Mouse (Mus musculus): Measurements from ENCODE around the gene Gm27021. TPM values are rescaled to one million over a fixed set of nuclear protein-coding genes. Genes with fewer than 3 reads are reported as not detected.
A peak's percentile ranks its signal among the peaks of the same experiment; 100 is the strongest.

Gm27021 gene
- polyA plus RNA-seq, 1 experiment from 2014 or later: 2.1 TPM

DNA sequence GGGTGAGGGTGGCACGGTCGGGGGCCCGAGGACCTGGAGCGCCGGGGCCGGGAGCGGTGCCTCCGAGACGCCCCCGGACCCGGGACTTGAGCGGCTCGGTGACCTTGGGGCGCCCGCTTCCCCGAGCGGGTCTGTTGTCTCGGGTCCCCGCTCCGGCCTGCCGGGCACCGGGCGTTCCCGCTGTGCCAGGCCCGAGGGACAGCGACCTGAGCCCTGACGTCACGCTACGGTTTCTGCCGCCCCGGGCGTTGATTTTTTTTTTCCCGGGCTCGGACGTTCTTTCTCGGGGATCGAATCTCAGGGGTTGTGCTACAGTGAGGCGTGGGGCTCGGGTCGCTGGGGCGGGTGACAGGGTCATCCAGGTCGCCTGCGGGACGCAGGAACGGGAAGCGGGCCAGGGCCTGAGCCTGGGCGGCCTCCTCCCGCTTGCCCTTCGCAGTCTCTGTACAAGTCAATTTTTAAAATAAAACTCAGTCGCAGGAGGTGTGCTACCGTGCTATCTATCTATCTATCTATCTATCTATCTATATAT is 561 bp upstream of the Gm27021 start, which contains the start of gene Emc8:
Gene Emc8, minus strand, starts transcription at position 200 of the 532 bp plus-strand sequence.
- WGBS: under 1% methylated on average over 51 of the region's 51 CpGs
- H3K4me3 ChIP-seq: peak within 1 kb of the TSS; percentile 99
- H3K27me3 ChIP-seq: no peaks in the 10 kb centered on the region
- peak within 1 kb of the TSS; percentile 93 for H3K27ac ChIP-seq
- H3K9ac ChIP-seq: peak within 1 kb of the TSS; percentile 98
- ATAC-seq (replicated peaks; ENCODE audit: insufficient number of reproducible peaks, insufficient read depth, low FRiP score, low read depth): peak; percentile 51
- peaks cover 37% of the 10 kb centered on the region for H3K36me3 ChIP-seq
- peak within 1 kb of the TSS; percentile 80 for H3K4me2 ChIP-seq
- H3K9me3 ChIP-seq (replicated peaks): no peaks in the 10 kb centered on the region
- H3K4me1 ChIP-seq (replicated peaks): peaks cover 51% of the 10 kb centered on the region

DNA sequence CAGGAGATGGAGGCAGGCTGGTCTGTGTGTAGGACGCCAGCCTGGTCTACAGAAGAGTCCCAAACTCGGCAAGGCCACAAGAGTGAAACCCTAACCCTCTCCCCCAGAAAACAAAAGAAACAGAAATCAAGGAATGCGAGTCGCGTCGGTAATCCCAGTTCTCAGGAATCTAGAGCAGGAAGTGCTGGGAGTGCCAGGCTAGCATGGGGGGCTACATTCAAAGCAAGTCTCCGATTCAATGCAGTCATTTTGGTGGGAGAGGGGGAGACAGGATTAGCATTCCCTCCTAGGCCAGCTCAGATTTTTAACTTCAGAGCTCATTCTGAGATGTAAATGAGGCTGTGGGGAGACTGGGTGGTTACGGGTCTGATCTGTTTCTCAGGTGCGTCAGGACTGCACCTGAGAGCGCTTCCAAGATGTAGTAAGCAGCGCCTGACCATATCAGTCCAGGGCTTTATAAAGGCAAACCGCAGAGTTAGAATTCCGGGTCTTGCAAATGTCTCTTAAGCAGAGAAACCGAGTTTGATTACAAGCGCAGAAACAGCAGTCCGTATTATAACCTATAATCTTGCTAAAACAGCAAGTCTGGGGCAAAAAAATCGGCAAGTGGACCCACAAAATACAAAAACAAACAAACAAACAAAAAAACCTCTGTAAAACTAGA is 940 bp downstream of the Gm27021 start:
- Histone ChIP-seq H3K9me3 (replicated peaks) (no peaks in the 10 kb centered on the region), H3K36me3 (peaks cover 22% of the 10 kb centered on the region), H3K9ac (peak overlapping the region; percentile 98), H3K4me1 (replicated peaks) (peaks cover 51% of the 10 kb centered on the region), H3K4me3 (peak overlapping the region; percentile 99), H3K4me2 (peak overlapping the region; percentile 80), H3K27ac (peak overlapping the region; percentile 88; the same call in 1 of the 2 replicates), H3K27me3 (no peaks in the 10 kb centered on the region)
- ATAC-seq (replicated peaks; ENCODE audit: insufficient number of reproducible peaks, insufficient read depth, low FRiP score, low read depth): no peak
- 4% methylated on average over 17 of the region's 17 CpGs for WGBS

DNA sequence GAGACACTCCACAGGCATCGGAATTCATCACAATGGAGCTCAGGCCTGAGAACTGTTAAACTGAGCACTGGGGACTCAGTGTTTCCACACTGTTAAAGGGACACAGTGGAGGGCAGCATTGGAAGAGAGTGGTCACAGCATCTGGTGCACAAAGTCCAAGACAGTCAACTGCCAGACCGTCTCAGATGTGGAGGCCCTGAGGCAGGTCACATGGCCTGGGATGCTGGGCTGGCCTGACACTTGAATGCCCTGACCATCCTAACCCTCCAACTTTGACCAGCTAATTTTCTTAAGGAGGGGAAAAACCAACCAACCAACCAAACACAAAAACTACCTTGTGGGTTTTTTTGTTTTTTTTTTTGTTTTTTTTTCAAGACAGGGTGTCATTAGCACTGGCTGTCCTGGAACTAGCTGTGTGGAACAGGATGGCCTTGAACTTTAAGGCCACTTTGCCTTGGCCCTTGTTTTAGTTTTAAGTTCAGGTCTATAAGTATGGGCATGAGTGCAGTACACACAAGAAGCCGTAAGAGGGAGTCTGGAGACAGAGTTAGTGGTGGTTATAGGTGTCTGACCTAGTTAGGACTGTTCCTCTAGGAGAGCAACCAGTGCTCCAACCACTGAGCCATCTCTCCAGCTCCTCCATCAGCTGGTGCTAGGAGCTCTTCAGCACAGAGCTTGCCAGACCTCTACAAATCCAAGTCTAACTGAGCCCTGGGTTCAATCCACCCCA is 2.0 kb downstream of the Gm27021 start:
- H3K27me3 ChIP-seq: no peaks in the 10 kb centered on the region
- H3K9me3 ChIP-seq (replicated peaks): no peaks in the 10 kb centered on the region
- peaks cover 12% of the 10 kb centered on the region for H3K36me3 ChIP-seq
- H3K4me2 ChIP-seq: peak overlapping the region; percentile 80
- no peak for ATAC-seq (replicated peaks; ENCODE audit: insufficient number of reproducible peaks, insufficient read depth, low FRiP score, low read depth)
- H3K27ac ChIP-seq: no peak overlapping the region
- H3K9ac ChIP-seq: peak overlapping the region; percentile 98; the same call in 1 of the 2 replicates
- peak overlapping the region; percentile 99; the same call in 1 of the 2 replicates for H3K4me3 ChIP-seq
- peaks cover 48% of the 10 kb centered on the region for H3K4me1 ChIP-seq (replicated peaks)
- WGBS: 70% methylated on average over 3 of the region's 3 CpGs

DNA sequence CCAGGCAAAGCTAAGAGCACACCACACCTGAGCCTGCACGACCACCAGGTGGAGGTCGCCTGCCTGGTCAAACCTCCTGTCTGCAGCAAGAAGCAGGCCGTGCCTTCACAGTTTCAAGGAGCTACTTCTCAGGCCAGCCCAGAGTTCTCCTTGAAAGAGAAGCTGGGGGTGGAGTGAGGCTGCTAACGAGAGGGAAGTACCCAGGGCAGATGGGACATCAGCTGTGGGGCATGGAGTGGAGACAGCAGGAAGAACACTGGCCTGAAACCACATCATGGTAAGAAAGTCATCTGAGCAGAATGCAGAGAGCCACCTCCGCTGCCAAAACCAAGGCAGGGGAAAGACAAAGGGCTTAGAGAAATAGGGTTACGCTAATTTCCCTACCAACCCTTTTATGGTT is 3.3 kb downstream of the Gm27021 start:
- no peak for ATAC-seq (replicated peaks; ENCODE audit: insufficient number of reproducible peaks, insufficient read depth, low FRiP score, low read depth)

DNA sequence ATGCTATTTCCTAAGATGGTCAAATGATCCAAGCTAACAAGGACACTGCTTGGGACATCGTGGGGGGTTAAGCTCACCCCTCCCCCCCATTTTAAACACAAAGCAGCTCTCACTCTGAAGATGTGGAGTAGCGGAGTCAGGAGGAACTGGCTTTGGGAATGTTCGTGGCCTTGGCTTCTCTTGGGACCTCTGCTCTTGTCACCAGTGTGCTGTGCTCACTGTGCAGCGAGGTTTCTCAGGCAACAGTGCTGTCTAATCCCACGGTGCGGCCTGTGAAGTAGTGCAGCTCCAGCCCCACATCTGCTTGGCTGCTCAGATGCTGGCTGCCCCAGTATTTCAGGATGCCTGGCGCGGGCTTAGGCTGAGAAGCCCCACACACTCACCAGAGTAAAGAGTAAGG is 10.5 kb downstream of the Gm27021 start:
- Histone ChIP-seq H3K27ac (no peak overlapping the region), H3K36me3 (peaks cover 27% of the 10 kb centered on the region), H3K4me1 (replicated peaks) (no peaks in the 10 kb centered on the region), H3K9me3 (replicated peaks) (no peaks in the 10 kb centered on the region), H3K4me2 (no peak overlapping the region), H3K4me3 (no peak overlapping the region), H3K9ac (no peak overlapping the region), H3K27me3 (no peaks in the 10 kb centered on the region)
- no peak for ATAC-seq (replicated peaks; ENCODE audit: insufficient number of reproducible peaks, insufficient read depth, low FRiP score, low read depth)
- 88% methylated on average over 8 of the region's 8 CpGs for WGBS

More for the DNA sequence above, 3.3 kb downstream of the Gm27021 start:
- Histone ChIP-seq H3K27me3 (no peaks in the 10 kb centered on the region), H3K27ac (no peak overlapping the region), H3K4me2 (no peak overlapping the region), H3K36me3 (no peaks in the 10 kb centered on the region), H3K4me1 (replicated peaks) (peaks cover 36% of the 10 kb centered on the region), H3K4me3 (no peak overlapping the region), H3K9me3 (replicated peaks) (no peaks in the 10 kb centered on the region), H3K9ac (no peak overlapping the region)
- 77% methylated on average over 6 of the region's 6 CpGs for WGBS

DNA sequence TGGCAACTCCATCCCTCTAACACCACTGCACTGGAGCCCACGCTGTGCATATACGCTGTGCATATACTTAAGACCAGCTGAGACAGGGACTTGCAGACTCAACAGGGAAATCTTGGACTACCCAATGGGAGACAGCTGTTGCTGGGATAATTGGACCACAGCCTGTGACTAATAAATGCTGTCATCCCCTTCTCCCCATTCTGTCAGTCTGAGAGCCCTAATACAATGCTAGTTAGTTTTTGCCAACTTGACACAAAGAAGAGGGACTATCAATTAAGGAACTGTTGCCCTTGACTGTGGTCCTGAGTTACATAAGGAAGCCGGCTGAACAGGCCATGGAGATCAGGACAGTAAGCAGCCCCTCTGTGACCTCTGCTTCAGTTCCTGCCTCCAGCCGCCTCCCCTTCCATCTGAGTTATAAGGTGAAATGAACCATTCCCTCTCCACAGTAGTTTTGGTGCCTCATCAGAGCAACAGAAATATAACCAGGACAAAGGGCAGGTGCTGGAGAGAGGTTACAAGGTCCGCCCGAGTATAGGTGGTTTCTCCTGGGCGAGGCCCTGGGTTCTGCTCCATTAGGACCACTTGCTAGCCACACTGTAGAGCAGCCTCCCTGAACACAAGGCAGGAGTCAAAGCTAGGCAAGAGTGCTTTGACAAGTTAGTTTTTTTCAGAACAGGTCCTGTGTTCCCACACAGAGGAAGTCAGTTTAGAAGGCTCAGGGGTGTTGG is 11.4 kb downstream of the Gm27021 start:
- H3K9me3 ChIP-seq (replicated peaks): no peaks in the 10 kb centered on the region
- no peak overlapping the region for H3K9ac ChIP-seq
- no peaks in the 10 kb centered on the region for H3K4me1 ChIP-seq (replicated peaks)
- H3K4me2 ChIP-seq: no peak overlapping the region
- H3K4me3 ChIP-seq: no peak overlapping the region
- WGBS: 90% methylated on average over 7 of the region's 7 CpGs
- no peak for ATAC-seq (replicated peaks; ENCODE audit: insufficient number of reproducible peaks, insufficient read depth, low FRiP score, low read depth)
- H3K36me3 ChIP-seq: peaks cover 27% of the 10 kb centered on the region
- no peak overlapping the region for H3K27ac ChIP-seq
- H3K27me3 ChIP-seq: no peaks in the 10 kb centered on the region

DNA sequence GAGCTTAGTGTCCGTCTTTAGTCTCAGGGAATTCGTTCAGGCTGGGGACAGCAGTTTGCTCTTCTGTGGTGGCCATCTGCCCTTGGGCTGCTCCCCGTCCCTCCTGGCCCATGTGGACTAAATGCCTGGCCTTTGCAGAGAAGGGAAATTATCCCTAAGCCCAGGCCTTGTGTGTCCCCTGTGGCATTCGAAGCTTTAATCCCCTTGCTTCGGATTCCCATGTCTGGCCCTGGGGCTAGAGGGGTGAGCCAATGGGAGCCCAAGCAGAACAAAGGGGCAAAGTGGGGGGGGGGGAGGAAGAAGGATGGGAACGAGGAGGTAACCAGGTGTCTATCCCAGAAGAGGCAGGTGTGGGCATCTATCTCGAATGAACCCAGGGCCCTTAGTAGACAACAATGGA is 20.3 kb downstream of the Gm27021 start, which contains the start of gene 1190005I06Rik:
Gene 1190005I06Rik, minus strand, starts transcription at position 101 of the 400 bp plus-strand sequence.
- Histone ChIP-seq H3K9me3 (replicated peaks) (no peaks in the 10 kb centered on the region), H3K4me1 (replicated peaks) (peaks cover 16% of the 10 kb centered on the region), H3K27me3 (no peaks in the 10 kb centered on the region), H3K36me3 (no peaks in the 10 kb centered on the region), H3K4me3 (no peak within 1 kb of the TSS), H3K9ac (no peak within 1 kb of the TSS), H3K27ac (no peak within 1 kb of the TSS), H3K4me2 (no peak within 1 kb of the TSS)
- no peak for ATAC-seq (replicated peaks; ENCODE audit: insufficient number of reproducible peaks, insufficient read depth, low FRiP score, low read depth)
- 59% methylated on average over 7 of the region's 7 CpGs for WGBS

DNA sequence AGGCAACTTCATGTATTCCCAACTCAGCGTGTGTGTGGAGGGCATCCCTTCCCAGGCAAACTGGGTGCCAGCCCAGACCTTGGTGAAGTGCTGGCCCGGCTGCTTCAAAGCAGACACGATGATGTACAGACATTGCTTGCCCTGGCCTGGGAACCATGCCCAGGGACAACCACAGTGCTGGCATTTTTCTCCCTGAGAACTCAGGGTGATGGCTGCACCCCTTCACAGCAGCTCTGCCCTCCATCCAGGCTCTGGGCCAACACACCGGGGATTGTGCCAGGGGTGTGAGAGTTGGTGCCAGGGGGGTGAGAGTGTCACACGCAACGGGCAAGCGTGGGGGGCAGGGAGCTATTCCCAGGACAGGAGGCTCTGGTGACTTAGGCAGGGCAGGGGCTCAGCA is 23.2 kb downstream of the Gm27021 start:
- no peaks in the 10 kb centered on the region for H3K9me3 ChIP-seq (replicated peaks)
- 47% methylated on average over 7 of the region's 7 CpGs for WGBS
- H3K4me2 ChIP-seq: no peak overlapping the region
- no peaks in the 10 kb centered on the region for H3K27me3 ChIP-seq
- no peak overlapping the region for H3K9ac ChIP-seq
- H3K4me1 ChIP-seq (replicated peaks): peaks cover 12% of the 10 kb centered on the region
- H3K4me3 ChIP-seq: no peak overlapping the region
- ATAC-seq (replicated peaks; ENCODE audit: insufficient number of reproducible peaks, insufficient read depth, low FRiP score, low read depth): peak; percentile 78
- H3K27ac ChIP-seq: peak overlapping the region; percentile 63
- H3K36me3 ChIP-seq: no peaks in the 10 kb centered on the region

DNA sequence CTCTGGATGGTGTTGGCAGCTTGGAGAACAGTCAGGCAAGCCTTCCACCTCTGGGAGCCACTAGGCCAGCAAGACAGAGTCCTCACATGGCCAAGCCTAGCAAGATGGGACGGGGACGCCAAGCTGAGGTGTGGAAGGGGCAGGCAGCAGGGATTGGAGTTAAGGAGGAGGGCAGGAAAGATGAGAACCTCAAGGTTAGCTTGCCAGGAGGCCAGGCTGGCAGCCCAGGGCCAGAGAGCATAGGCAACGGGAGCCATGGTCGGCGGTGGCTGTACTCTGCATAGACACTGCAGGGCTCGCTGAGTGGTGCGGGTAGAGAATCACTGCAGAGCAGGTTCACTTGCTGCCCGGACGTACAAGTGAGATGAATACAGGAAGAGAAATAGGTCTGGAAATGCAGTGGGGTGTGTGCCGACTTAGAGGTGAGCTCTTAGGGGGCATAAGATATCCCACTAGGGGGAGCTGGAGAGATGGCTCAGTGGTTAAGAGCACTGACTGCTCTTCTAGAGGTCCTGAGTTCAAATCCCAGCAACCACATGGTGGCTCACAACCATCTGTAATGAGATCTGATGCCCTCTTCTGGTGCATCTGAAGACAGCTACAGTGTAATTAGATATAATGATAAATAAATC is 25.7 kb downstream of the Gm27021 start:
- 75% methylated on average over 10 of the region's 10 CpGs for WGBS

DNA sequence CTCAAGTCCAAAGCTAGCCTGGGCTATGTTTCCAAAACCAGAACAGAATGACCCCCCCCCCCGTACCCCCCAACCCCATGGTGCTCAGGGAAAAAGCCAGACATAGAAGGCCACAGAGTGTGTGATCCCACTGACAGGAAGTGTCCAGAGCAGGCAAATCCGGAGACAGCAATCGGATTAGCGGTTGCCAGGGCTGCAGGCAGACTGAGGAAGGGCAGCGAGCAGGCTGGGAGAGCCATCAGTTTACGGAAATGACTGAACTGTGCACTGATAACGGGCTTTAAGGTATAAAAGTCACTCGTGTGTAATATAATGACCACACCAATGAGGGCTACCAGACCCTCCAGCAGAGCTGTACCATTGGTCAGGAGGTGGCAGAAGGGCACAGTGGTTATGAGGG is 26.6 kb downstream of the Gm27021 start:
- Histone ChIP-seq H3K36me3 (no peaks in the 10 kb centered on the region), H3K27me3 (no peaks in the 10 kb centered on the region), H3K9ac (no peak overlapping the region), H3K9me3 (replicated peaks) (no peaks in the 10 kb centered on the region), H3K4me3 (no peak overlapping the region), H3K27ac (no peak overlapping the region), H3K4me1 (replicated peaks) (peaks cover 12% of the 10 kb centered on the region), H3K4me2 (no peak overlapping the region)
- 27% methylated on average over 8 of the region's 8 CpGs for WGBS
- ATAC-seq (replicated peaks; ENCODE audit: insufficient number of reproducible peaks, insufficient read depth, low FRiP score, low read depth): peak; percentile 29; the same call in 1 of the 2 replicates

More for the DNA sequence above, 25.7 kb downstream of the Gm27021 start:
- Histone ChIP-seq H3K4me1 (replicated peaks) (peaks cover 12% of the 10 kb centered on the region), H3K27me3 (no peaks in the 10 kb centered on the region), H3K4me2 (no peak overlapping the region), H3K27ac (no peak overlapping the region), H3K9ac (no peak overlapping the region), H3K9me3 (replicated peaks) (no peaks in the 10 kb centered on the region), H3K36me3 (no peaks in the 10 kb centered on the region), H3K4me3 (no peak overlapping the region)
- no peak for ATAC-seq (replicated peaks; ENCODE audit: insufficient number of reproducible peaks, insufficient read depth, low FRiP score, low read depth)

Data from heart, embryonic 15.5 days (tissue).